Mouse (Mus musculus) heart, embryonic 14.5 days (tissue): ENCODE results near the gene Acsf3. TPM values are rescaled to one million over a fixed set of nuclear protein-coding genes. Genes with fewer than 3 reads are reported as not detected.
A peak's percentile ranks its signal among the peaks of the same experiment; 100 is the strongest.

ENCODE experiments used
- ATAC-seq: fragments of 200-750 bp; cut with Nextera tagmentation; 2 replicates; pipeline ENCODE4 v1.8.0; 2017; ENCODE audit warnings: low read depth, moderate TSS enrichment; ENCODE audit not compliant: insufficient number of reproducible peaks, insufficient read depth, low FRiP score
- H3K27ac ChIP-seq, 2 experiments: fragments of 200-500 bp in 1 of 2; fragments of 300-500 bp in 1 of 2; sonication (generic) in 1 of 2; replicated peaks in 1 of 2; 2 replicates each; pipeline ENCODE4 v1.5.1; 2012 to 2014; ENCODE audit warnings: low read depth in 2 of 2, low read length in 2 of 2, control low read depth in 1 of 2, mild to moderate bottlenecking in 1 of 2, mixed read lengths in 1 of 2; ENCODE audit not compliant: control insufficient read depth in 1 of 2, insufficient read depth in 1 of 2
- H3K27me3 ChIP-seq: fragments of 300-500 bp; sonication (generic); 2 replicates; pipeline ENCODE4 v1.6.1; 2014; ENCODE audit warnings: mild to moderate bottlenecking, low read length, control low read depth; ENCODE audit not compliant: control insufficient read depth, insufficient read depth
- H3K36me3 ChIP-seq: fragments of 300-500 bp; sonication (generic); 2 replicates; pipeline ENCODE4 v1.6.1; 2014; ENCODE audit warnings: mild to moderate bottlenecking, control low read depth, low read length, mixed read lengths; ENCODE audit not compliant: control insufficient read depth, insufficient read depth
- H3K4me1 ChIP-seq, 2 experiments: fragments of 200-500 bp in 1 of 2; fragments of 300-500 bp in 1 of 2; sonication (generic) in 1 of 2; 2 replicates each; pipeline ENCODE4 v1.6.1; 2012 to 2014; ENCODE audit warnings: low read length in 2 of 2, control low read depth in 1 of 2, mixed read lengths in 1 of 2; ENCODE audit not compliant: control insufficient read depth in 2 of 2, insufficient read depth in 2 of 2
- H3K4me2 ChIP-seq: fragments of 300-500 bp; sonication (generic); 2 replicates; pipeline ENCODE4 v1.6.1; 2014; ENCODE audit warnings: mild to moderate bottlenecking, low read length
- H3K4me3 ChIP-seq, 2 experiments: fragments of 200-500 bp in 1 of 2; fragments of 300-500 bp in 1 of 2; sonication (generic) in 1 of 2; 2 replicates each; pipeline ENCODE4 v1.5.1; 2012 to 2014; ENCODE audit warnings: low read length in 2 of 2, mild to moderate bottlenecking in 2 of 2, control low read depth in 1 of 2, low read depth in 1 of 2, moderate library complexity in 1 of 2; ENCODE audit not compliant: control insufficient read depth in 1 of 2, insufficient read depth in 1 of 2
- H3K9ac ChIP-seq: fragments of 300-500 bp; sonication (generic); 2 replicates; pipeline ENCODE4 v1.6.1; 2014; ENCODE audit warnings: mild to moderate bottlenecking, low read length
- H3K9me3 ChIP-seq: fragments of 300-500 bp; sonication (generic); 2 replicates; pipeline ENCODE4 v1.6.1; 2016; ENCODE audit warnings: low read length, control low read depth; ENCODE audit not compliant: control insufficient read depth
- WGBS: fragments of 180-500 bp; shearing (Covaris S2); extraction: QIAGEN DNeasy Blood & Tissue Kit; methylation state at CpG from one replicate; pipeline ENCODE4 v1.1.7; 2014; 5-methylcytosine and 5-hydroxymethylcytosine counted together
- polyA plus RNA-seq: library from polyadenylated mRNA; unstranded; fragments of >200 nt; fragmentation: Nextera tagmentation; extraction: Ambion mirVana; gene quantifications from 2 replicates; pipeline ENCODE4 v1.2.1, GENCODE M21; 2014

The Acsf3 gene
- polyA plus RNA-seq, 1 experiment from 2014 or later: 15.4 TPM

- Histone ChIP-seq H3K4me1 (peaks cover 0 to 5% of the 10 kb centered on the region in 2 experiments; a peak in 1 of 4 replicates), H3K4me3 (no peak overlapping the region), H3K9ac (no peak overlapping the region), H3K36me3 (peaks cover 32% of the 10 kb centered on the region), H3K27ac (no peak overlapping the region), H3K4me2 (no peak overlapping the region), H3K27me3 (no peaks in the 10 kb centered on the region), H3K9me3 (no peaks in the 10 kb centered on the region)
- ATAC-seq: no peak
- WGBS: 67% methylated on average over 14 of the region's 14 CpGs
Measured at GRCm38 (mm10) chr8:122812610-122813250, 37.4 kb downstream of the Acsf3 start.

GRCm38 (mm10) chr8:122814608-122815007, 39.3 kb downstream of the Acsf3 start:
- Histone ChIP-seq H3K9me3 (no peaks in the 10 kb centered on the region), H3K4me1 (peaks cover 0 to 6% of the 10 kb centered on the region in 2 experiments; a peak in 1 of 4 replicates), H3K9ac (peak overlapping the region; percentile 11; the same call in 1 of the 2 replicates), H3K27me3 (no peaks in the 10 kb centered on the region), H3K4me2 (no peak overlapping the region), H3K27ac (no peak overlapping the region), H3K36me3 (peaks cover 32% of the 10 kb centered on the region), H3K4me3 (no peak overlapping the region)
- 36% methylated on average over 7 of the region's 7 CpGs for WGBS
- no peak for ATAC-seq

- Histone ChIP-seq H3K27ac (no peak overlapping the region), H3K4me2 (no peak overlapping the region), H3K4me3 (no peak overlapping the region), H3K27me3 (no peaks in the 10 kb centered on the region), H3K4me1 (peaks cover 0 to 6% of the 10 kb centered on the region in 2 experiments; a peak in 1 of 4 replicates), H3K36me3 (peaks cover 22% of the 10 kb centered on the region), H3K9me3 (no peaks in the 10 kb centered on the region), H3K9ac (no peak overlapping the region)
- 82% methylated on average over 6 of the region's 6 CpGs for WGBS
- no peak for ATAC-seq
Measured at GRCm38 (mm10) chr8:122816965-122817364, 41.7 kb downstream of the Acsf3 start.

DNA sequence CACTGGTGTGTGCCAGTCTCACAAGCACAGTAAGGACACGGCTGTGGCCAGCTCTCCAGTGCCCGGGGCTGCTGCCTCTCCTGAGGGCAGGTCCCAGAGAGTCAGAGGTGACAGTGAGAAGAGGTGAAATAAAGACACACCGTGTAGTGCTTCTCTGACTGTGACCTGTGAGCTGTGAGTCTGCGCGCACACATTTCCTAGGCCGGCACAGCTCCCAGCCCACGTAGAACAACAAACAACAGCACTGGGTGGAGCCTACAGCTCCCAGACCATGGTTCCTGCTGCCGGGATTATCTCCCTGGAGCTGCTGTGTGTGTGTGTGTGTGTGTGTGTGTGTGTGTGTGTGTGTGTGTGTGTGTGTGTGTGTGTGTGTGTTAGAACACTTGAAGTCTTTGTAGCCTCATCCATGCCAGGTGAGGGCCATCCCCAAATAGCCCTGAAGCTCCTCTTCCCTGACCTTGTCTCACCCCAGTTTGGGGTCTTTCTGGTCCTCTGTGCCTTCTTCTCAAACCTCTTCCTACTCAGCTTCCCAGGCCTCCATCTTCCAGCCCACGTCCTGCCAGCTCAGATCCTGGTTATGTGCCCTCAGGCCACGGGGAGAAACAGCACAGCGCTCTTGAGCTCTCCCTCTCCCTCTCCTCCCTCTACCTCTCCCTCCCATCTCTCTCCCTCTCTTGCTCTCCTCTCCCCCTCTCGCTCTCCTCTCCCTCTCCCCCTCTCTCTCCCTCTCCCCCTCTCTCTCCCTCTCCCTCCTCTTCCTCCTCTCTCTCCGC, 42.6 kb downstream of the Acsf3 start:
- no peak overlapping the region for H3K27ac ChIP-seq
- no peak for ATAC-seq
- WGBS: 46% methylated on average over 13 of the region's 13 CpGs
- no peak overlapping the region for H3K9ac ChIP-seq
- no peak overlapping the region for H3K4me2 ChIP-seq
- H3K4me1 ChIP-seq: peaks cover 0 to 6% of the 10 kb centered on the region in 2 experiments; a peak in 1 of 4 replicates
- H3K27me3 ChIP-seq: no peaks in the 10 kb centered on the region
- H3K9me3 ChIP-seq: no peaks in the 10 kb centered on the region
- H3K4me3 ChIP-seq: no peak overlapping the region
- H3K36me3 ChIP-seq: peaks cover 20% of the 10 kb centered on the region

DNA sequence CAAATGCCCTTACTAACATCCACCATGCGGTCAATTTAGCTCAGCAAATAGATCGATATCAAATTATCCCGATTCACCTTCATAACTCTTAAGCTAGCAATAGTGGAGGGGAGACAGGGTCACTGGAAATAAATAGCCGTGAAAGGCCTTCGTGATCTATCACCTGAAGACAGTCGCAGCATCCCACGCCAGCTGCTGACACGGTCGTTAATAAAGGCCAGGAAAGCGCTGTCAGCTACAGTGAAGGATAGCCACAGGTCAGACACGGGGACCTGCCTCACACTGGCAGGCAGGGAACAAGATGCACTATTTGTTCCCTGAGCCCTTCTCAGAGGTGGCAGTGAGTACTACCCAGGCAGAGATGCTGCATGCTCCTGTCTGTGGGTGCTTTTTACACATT, 44.5 kb downstream of the Acsf3 start:
- H3K9ac ChIP-seq: no peak overlapping the region
- 72% methylated on average over 11 of the region's 11 CpGs for WGBS
- no peak for ATAC-seq

DNA sequence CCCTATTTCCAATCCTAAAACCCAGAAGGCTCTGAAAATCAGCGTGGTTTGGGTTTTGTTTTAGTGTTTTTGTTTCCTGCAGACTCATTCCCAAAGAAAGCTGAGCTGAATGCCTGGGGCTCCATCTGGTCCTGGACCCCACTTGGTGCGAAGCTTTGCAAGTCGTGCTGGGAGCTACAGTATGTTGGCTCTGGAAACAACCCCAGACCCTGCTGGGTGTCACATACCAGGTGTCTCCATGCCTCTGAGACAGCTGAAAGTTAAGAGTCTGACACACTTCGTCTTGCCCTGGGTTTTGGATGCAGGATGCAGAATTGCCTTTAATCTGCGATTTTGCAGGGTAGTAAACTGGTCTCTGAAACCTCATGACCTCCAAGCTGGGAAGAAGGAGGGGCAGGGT, 49.3 kb downstream of the Acsf3 start:
- Histone ChIP-seq H3K4me3 (no peak overlapping the region), H3K9me3 (no peaks in the 10 kb centered on the region), H3K36me3 (no peaks in the 10 kb centered on the region), H3K4me1 (0 out of 4 replicates have a peak, but pooled peaks cover 0 to 2% of the 10 kb centered on the region in 2 experiments), H3K9ac (no peak overlapping the region), H3K27ac (no peak overlapping the region), H3K27me3 (no peaks in the 10 kb centered on the region), H3K4me2 (no peak overlapping the region)
- WGBS: 37% methylated on average over 5 of the region's 5 CpGs
- no peak for ATAC-seq

More for the DNA sequence above, 44.5 kb downstream of the Acsf3 start:
- Histone ChIP-seq H3K9me3 (no peaks in the 10 kb centered on the region), H3K36me3 (peaks cover 8% of the 10 kb centered on the region; the same call in 1 of the 2 replicates), H3K27ac (no peak overlapping the region), H3K4me1 (peaks cover 0 to 3% of the 10 kb centered on the region in 2 experiments; a peak in 1 of 4 replicates), H3K27me3 (no peaks in the 10 kb centered on the region), H3K4me2 (no peak overlapping the region), H3K4me3 (no peak overlapping the region)

- ATAC-seq: no peak
- Histone ChIP-seq H3K27ac (no peak overlapping the region), H3K4me3 (no peak overlapping the region), H3K9ac (no peak overlapping the region), H3K4me1 (0 out of 4 replicates have a peak, but pooled peaks cover 0 to 2% of the 10 kb centered on the region in 2 experiments), H3K36me3 (no peaks in the 10 kb centered on the region), H3K27me3 (no peaks in the 10 kb centered on the region), H3K4me2 (no peak overlapping the region), H3K9me3 (no peaks in the 10 kb centered on the region)
- WGBS: 72% methylated on average over 9 of the region's 9 CpGs
Measured at GRCm38 (mm10) chr8:122824986-122825385, 49.7 kb downstream of the Acsf3 start.
